ENCODE assay signal across 29 mouse cellular contexts in genomic region chr16:97478655-97479054, GRCm38 (mm10). TPM values are rescaled to one million over a fixed set of nuclear protein-coding genes. Genes with fewer than 3 reads are reported as not detected.
DNase-seq lines count a peak whose midpoint lies in the region; ATAC-seq lines count a peak whose summit lies in the region.
"Had no signal": no experiment of that assay in that cellular context is flagged by ENCODE, and none has a peak within 500 bp of the region (broad histone marks: within the 10 kb centered on the region; RNA-seq: fewer than 3 reads in every experiment).

No protein-coding gene starts in this region.

- peak; percentile 94 for ATAC-seq in CD4-positive, CD25-positive, alpha-beta regulatory T cell, adult 4 months
- ATAC-seq in common myeloid progenitor, adult 5-6 weeks (replicated peaks; ENCODE audit: low read depth, poor library complexity, severe bottlenecking) = peak; percentile 83
- ATAC-seq in megakaryocyte progenitor cell, adult 5-6 weeks (replicated peaks; ENCODE audit: poor library complexity) = peak; percentile 80
- ATAC-seq: forebrain, embryonic 14.5 days; lung, postnatal 0 days; midbrain, embryonic 15.5 days; Patski had no signal

- DNase-seq in 416B (ENCODE audit: low read depth) = peak; percentile 90
- no peak for DNase-seq in testis, postnatal 14 days (ENCODE audit: low spot score)
- no peak for DNase-seq in lung, postnatal 36 days
- DNase-seq in spleen, adult 18-20 months = no peak
- DNase-seq: adrenal gland, postnatal 14 days; B cell, adult 2 months; cerebellum, adult 2 months; cerebellum, postnatal 36 days; gastrocnemius, adult 2 months; heart, postnatal 36 days; kidney, postnatal 4 days; layer of hippocampus, adult 9-11 months had no signal

RNA-seq across cellular contexts. Expression of gene Mx1, which starts 15.9 kb away (rescaled TPM):
- polyA plus RNA-seq in CD4-positive, CD25-positive, alpha-beta regulatory T cell, adult 4 months (2017; shearing (Covaris generic)) = 10 to 100 TPM in 1 of 2 experiments, 1 to 10 TPM in 1; 7.5 to 17.7 TPM
- 10.9 and 12.1 TPM in 2 replicates for total RNA-seq in common myeloid progenitor, adult 5-6 weeks (2017)
- total RNA-seq in megakaryocyte progenitor cell, adult 5-6 weeks (2015) = 1.4 and 1.7 TPM in 2 replicates
- total RNA-seq in megakaryocyte progenitor cell, adult 5-6 weeks (2017) = 3.2 and 9.5 TPM in 2 replicates
- polyA plus RNA-seq: forebrain, embryonic 14.5 days; heart, embryonic 15.5 days; hindbrain, embryonic 14.5 days; kidney, embryonic 16.5 days had no signal

RNA-seq across cellular contexts. Expression of gene Fam3b, which starts 36.0 kb away (rescaled TPM):
- 1 to 10 TPM; 2.9 to 3.0 TPM for polyA plus RNA-seq in CD4-positive, CD25-positive, alpha-beta regulatory T cell, adult 4 months (2017; shearing (Covaris generic))
- total RNA-seq in common myeloid progenitor, adult 5-6 weeks (2017) = 0.96 TPM in 1 of 2 replicates, not detected in the other
- total RNA-seq in megakaryocyte progenitor cell, adult 5-6 weeks (2015) = 0.84 TPM in 1 of 2 replicates, not detected in the other
- total RNA-seq in megakaryocyte progenitor cell, adult 5-6 weeks (2017) = 0.17 TPM in 1 of 2 replicates, not detected in the other
- total RNA-seq: adrenal gland, postnatal 14 days; gastrocnemius, adult 2 months; gastrocnemius, postnatal 4 days; heart, postnatal 36 days; left cerebral cortex, adult 18-20 months; left cerebral cortex, postnatal 36 days had no signal
- polyA plus RNA-seq: cerebellum, adult 2 months; forebrain, embryonic 14.5 days; frontal cortex, adult 2 months; heart, embryonic 15.5 days; hindbrain, embryonic 14.5 days; kidney, embryonic 16.5 days; liver, embryonic 16.5 days; midbrain, embryonic 15.5 days; myocyte; neural tube, embryonic 13.5 days; Patski had no signal
